Mouse (Mus musculus): Measurements from ENCODE around the gene Retnlg. TPM values are rescaled to one million over a fixed set of nuclear protein-coding genes. Genes with fewer than 3 reads are reported as not detected.
"Not testable (repeated sequence)": the region's sequence is repeated elsewhere in the genome, so short reads cannot be mapped to it uniquely, and the experiment has no call there.

Retnlg gene
- total RNA-seq, 1 experiment, result not detected

- no peaks in the 10 kb centered on the region for H3K9me3 ChIP-seq (ENCODE audit: control insufficient read depth, insufficient read depth, low read depth, low read length)
- no peak within 1 kb of the TSS for H3K9ac ChIP-seq (ENCODE audit: insufficient read depth, low read depth, low read length, poor library complexity, severe bottlenecking)
- no peak within 1 kb of the TSS for H3K27ac ChIP-seq (ENCODE audit: insufficient read depth, low read depth, low read length, poor library complexity, severe bottlenecking)
- in situ Hi-C loops (cut with MboI; ENCODE audit: low sequenced_read_pairs in 2 of 2, unreplicated experiment in 2 of 2), result no loop called here
- H3K36me3 ChIP-seq (ENCODE audit: control insufficient read depth, insufficient read depth, low read length, poor library complexity, severe bottlenecking), result no peaks in the 10 kb centered on the region
- TF ChIP-seq MAFK (IDR thresholded peaks at IDR 0.05; ENCODE audit: insufficient read depth, low read depth, low read length), result no peak
- TF ChIP-seq HCFC1 (IDR thresholded peaks at IDR 0.05; ENCODE audit: borderline replicate concordance, insufficient read depth, low read length), result no peak
- TF ChIP-seq CHD2 (IDR thresholded peaks at IDR 0.05; ENCODE audit: low read depth, low read length), result no peak
- TF ChIP-seq ZNF384 (IDR thresholded peaks at IDR 0.05; ENCODE audit: low read depth, low read length), result no peak
- TF ChIP-seq ZC3H11A (IDR thresholded peaks at IDR 0.05; ENCODE audit: borderline replicate concordance, low read depth, low read length), result no peak
- DNase-seq (ENCODE audit: low read depth, low spot score), result no peak
- H3K4me1 ChIP-seq (ENCODE audit: control insufficient read depth in 2 of 2, insufficient read depth in 2 of 2, low read length in 2 of 2, poor library complexity in 1 of 2), result no peaks in the 10 kb centered on the region
- H3K4me3 ChIP-seq (ENCODE audit: insufficient read depth in 1 of 2, low read depth in 1 of 2, low read length in 2 of 2, poor library complexity in 1 of 2, severe bottlenecking in 1 of 2), result no peak within 1 kb of the TSS
These were observed 30.2 kb upstream of the Retnlg start, which contains the start of gene Retnla for GRCm38 (mm10) chr16:48842266-48842665. Retnla (plus strand) TSS chr16:48842551.

- no peak overlapping the region for H3K27ac ChIP-seq (ENCODE audit: insufficient read depth, low read depth, low read length, poor library complexity, severe bottlenecking)
- H3K9me3 ChIP-seq (ENCODE audit: control insufficient read depth, insufficient read depth, low read depth, low read length), result no peaks in the 10 kb centered on the region
- H3K9ac ChIP-seq (ENCODE audit: insufficient read depth, low read depth, low read length, poor library complexity, severe bottlenecking), result no peak overlapping the region
- H3K36me3 ChIP-seq (ENCODE audit: control insufficient read depth, insufficient read depth, low read length, poor library complexity, severe bottlenecking), result no peaks in the 10 kb centered on the region
- DNase-seq (ENCODE audit: low read depth, low spot score), result no peak
- in situ Hi-C loops (cut with MboI; ENCODE audit: low sequenced_read_pairs in 2 of 2, unreplicated experiment in 2 of 2), result no loop called here
- H3K4me1 ChIP-seq (ENCODE audit: control insufficient read depth in 2 of 2, insufficient read depth in 2 of 2, low read length in 2 of 2, poor library complexity in 1 of 2), result no peaks in the 10 kb centered on the region
- H3K4me3 ChIP-seq (ENCODE audit: insufficient read depth in 1 of 2, low read depth in 1 of 2, low read length in 2 of 2, poor library complexity in 1 of 2, severe bottlenecking in 1 of 2), result no peak overlapping the region
- TF ChIP-seq MAFK (IDR thresholded peaks at IDR 0.05; ENCODE audit: insufficient read depth, low read depth, low read length) (no peak), ZC3H11A (IDR thresholded peaks at IDR 0.05; ENCODE audit: borderline replicate concordance, low read depth, low read length) (no peak), CHD2 (IDR thresholded peaks at IDR 0.05; ENCODE audit: low read depth, low read length) (no peak), HCFC1 (IDR thresholded peaks at IDR 0.05; ENCODE audit: borderline replicate concordance, insufficient read depth, low read length) (no peak), ZNF384 (IDR thresholded peaks at IDR 0.05; ENCODE audit: low read depth, low read length) (no peak)
These were observed 28.6 kb upstream of the Retnlg start for GRCm38 (mm10) chr16:48843671-48844386.

- in situ Hi-C loops (cut with MboI; ENCODE audit: low sequenced_read_pairs in 2 of 2, unreplicated experiment in 2 of 2); H3K27ac ChIP-seq (ENCODE audit: insufficient read depth, low read depth, low read length, poor library complexity, severe bottlenecking); H3K4me1 ChIP-seq (ENCODE audit: control insufficient read depth in 2 of 2, insufficient read depth in 2 of 2, low read length in 2 of 2, poor library complexity in 1 of 2): not testable (repeated sequence)
These were observed 7.4 kb upstream of the Retnlg start for GRCm38 (mm10) chr16:48865004-48865403.

GRCm38 (mm10) chr16:48867690-48868089 lies 4.7 kb upstream of the Retnlg start:
- Histone ChIP-seq H3K9ac (ENCODE audit: insufficient read depth, low read depth, low read length, poor library complexity, severe bottlenecking) (no peak overlapping the region), H3K4me3 (ENCODE audit: insufficient read depth in 1 of 2, low read depth in 1 of 2, low read length in 2 of 2, poor library complexity in 1 of 2, severe bottlenecking in 1 of 2) (no peak overlapping the region), H3K36me3 (ENCODE audit: control insufficient read depth, insufficient read depth, low read length, poor library complexity, severe bottlenecking) (no peaks in the 10 kb centered on the region), H3K9me3 (ENCODE audit: control insufficient read depth, insufficient read depth, low read depth, low read length) (no peaks in the 10 kb centered on the region), H3K4me1 (ENCODE audit: control insufficient read depth in 2 of 2, insufficient read depth in 2 of 2, low read length in 2 of 2, poor library complexity in 1 of 2) (peaks cover 0 to 3% of the 10 kb centered on the region in 2 experiments; a peak in 2 of 4 replicates), H3K27ac (ENCODE audit: insufficient read depth, low read depth, low read length, poor library complexity, severe bottlenecking) (no peak overlapping the region)
- in situ Hi-C loops (cut with MboI; ENCODE audit: low sequenced_read_pairs in 2 of 2, unreplicated experiment in 2 of 2), result no loop called here
- DNase-seq (ENCODE audit: low read depth, low spot score), result no peak
- TF ChIP-seq CHD2 (IDR thresholded peaks at IDR 0.05; ENCODE audit: low read depth, low read length) (no peak), MAFK (IDR thresholded peaks at IDR 0.05; ENCODE audit: insufficient read depth, low read depth, low read length) (no peak), ZC3H11A (IDR thresholded peaks at IDR 0.05; ENCODE audit: borderline replicate concordance, low read depth, low read length) (no peak), HCFC1 (IDR thresholded peaks at IDR 0.05; ENCODE audit: borderline replicate concordance, insufficient read depth, low read length) (no peak), ZNF384 (IDR thresholded peaks at IDR 0.05; ENCODE audit: low read depth, low read length) (no peak)

More at GRCm38 (mm10) chr16:48865004-48865403, 7.4 kb upstream of the Retnlg start:
- not testable (repeated sequence) for H3K9me3 ChIP-seq (ENCODE audit: control insufficient read depth, insufficient read depth, low read depth, low read length); DNase-seq (ENCODE audit: low read depth, low spot score); H3K4me3 ChIP-seq (ENCODE audit: insufficient read depth in 1 of 2, low read depth in 1 of 2, low read length in 2 of 2, poor library complexity in 1 of 2, severe bottlenecking in 1 of 2); H3K36me3 ChIP-seq (ENCODE audit: control insufficient read depth, insufficient read depth, low read length, poor library complexity, severe bottlenecking); H3K9ac ChIP-seq (ENCODE audit: insufficient read depth, low read depth, low read length, poor library complexity, severe bottlenecking)

GRCm38 (mm10) chr16:48868663-48869062 lies 3.8 kb upstream of the Retnlg start:
- Histone ChIP-seq H3K27ac (ENCODE audit: insufficient read depth, low read depth, low read length, poor library complexity, severe bottlenecking) (no peak overlapping the region), H3K9me3 (ENCODE audit: control insufficient read depth, insufficient read depth, low read depth, low read length) (no peaks in the 10 kb centered on the region), H3K9ac (ENCODE audit: insufficient read depth, low read depth, low read length, poor library complexity, severe bottlenecking) (no peak overlapping the region), H3K36me3 (ENCODE audit: control insufficient read depth, insufficient read depth, low read length, poor library complexity, severe bottlenecking) (no peaks in the 10 kb centered on the region), H3K4me3 (ENCODE audit: insufficient read depth in 1 of 2, low read depth in 1 of 2, low read length in 2 of 2, poor library complexity in 1 of 2, severe bottlenecking in 1 of 2) (no peak overlapping the region), H3K4me1 (ENCODE audit: control insufficient read depth in 2 of 2, insufficient read depth in 2 of 2, low read length in 2 of 2, poor library complexity in 1 of 2) (peaks cover 0 to 3% of the 10 kb centered on the region in 2 experiments; a peak in 2 of 4 replicates)
- TF ChIP-seq MAFK (IDR thresholded peaks at IDR 0.05; ENCODE audit: insufficient read depth, low read depth, low read length) (no peak), CHD2 (IDR thresholded peaks at IDR 0.05; ENCODE audit: low read depth, low read length) (no peak), ZC3H11A (IDR thresholded peaks at IDR 0.05; ENCODE audit: borderline replicate concordance, low read depth, low read length) (no peak), ZNF384 (IDR thresholded peaks at IDR 0.05; ENCODE audit: low read depth, low read length) (no peak), HCFC1 (IDR thresholded peaks at IDR 0.05; ENCODE audit: borderline replicate concordance, insufficient read depth, low read length) (no peak)
- no peak for DNase-seq (ENCODE audit: low read depth, low spot score)
- in situ Hi-C loops (cut with MboI; ENCODE audit: low sequenced_read_pairs in 2 of 2, unreplicated experiment in 2 of 2), result no loop called here
